Mouse (Mus musculus) left cerebral cortex, adult 8-10 months (tissue): Measurements from ENCODE around the gene Rmi2. TPM values are rescaled to one million over a fixed set of nuclear protein-coding genes. Genes with fewer than 3 reads are reported as not detected.

Experiments
- DNase-seq, 2 experiments: peaks; one replicate each; pipeline ENCODE4 v3.0.0; 2022; ENCODE audit warnings: low spot score in 2 of 2
- total RNA-seq, 4 experiments: library from RNA; stranded (reverse); gene quantifications; 2 replicates each; pipeline ENCODE4 v1.2.4; 2022

The Rmi2 gene
- total RNA-seq, 4 experiments from 2014 or later: 0.14 to 0.57 (median 0.17) TPM

DNA sequence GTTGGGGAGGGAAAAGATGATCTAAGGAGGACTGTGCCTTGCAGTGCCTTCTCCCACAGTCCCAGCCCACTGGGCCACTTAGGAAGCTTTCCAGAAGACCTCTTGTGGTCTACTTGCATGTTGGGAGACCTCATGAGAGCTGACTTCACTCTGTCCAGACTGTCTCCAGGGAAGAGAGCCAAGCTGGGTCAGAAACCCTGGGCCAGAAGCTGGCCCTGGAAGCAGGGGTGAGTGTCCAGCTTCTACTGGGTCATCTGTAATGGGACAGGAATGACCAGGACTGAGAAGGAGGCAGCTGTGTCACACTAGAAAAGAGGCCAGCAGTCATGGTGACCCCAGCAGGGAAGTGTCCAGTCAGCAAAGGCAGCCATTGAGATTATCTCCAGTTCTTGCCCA lies 30.7 kb downstream of the Rmi2 start:
- no peak for DNase-seq

DNA sequence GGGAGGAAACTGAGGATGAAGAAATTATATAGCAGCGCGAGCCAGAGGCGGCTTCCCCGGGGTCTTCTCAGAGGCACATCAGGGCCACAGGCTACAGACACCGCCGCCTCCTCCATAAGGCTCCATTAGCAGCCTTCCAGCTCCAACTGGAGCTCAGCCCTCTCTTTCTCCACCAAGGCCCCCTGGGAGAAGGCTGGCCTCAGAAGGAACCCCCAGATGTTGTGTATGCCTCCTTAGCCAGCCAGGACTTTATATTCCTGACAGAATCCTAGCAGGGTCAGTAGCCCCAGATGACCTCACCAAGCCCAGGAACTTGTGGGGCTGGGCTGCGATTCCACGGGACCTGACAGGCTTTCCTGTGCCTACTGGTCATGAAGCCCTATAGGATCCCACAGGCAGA lies 32.0 kb downstream of the Rmi2 start:
- DNase-seq: no peak

DNA sequence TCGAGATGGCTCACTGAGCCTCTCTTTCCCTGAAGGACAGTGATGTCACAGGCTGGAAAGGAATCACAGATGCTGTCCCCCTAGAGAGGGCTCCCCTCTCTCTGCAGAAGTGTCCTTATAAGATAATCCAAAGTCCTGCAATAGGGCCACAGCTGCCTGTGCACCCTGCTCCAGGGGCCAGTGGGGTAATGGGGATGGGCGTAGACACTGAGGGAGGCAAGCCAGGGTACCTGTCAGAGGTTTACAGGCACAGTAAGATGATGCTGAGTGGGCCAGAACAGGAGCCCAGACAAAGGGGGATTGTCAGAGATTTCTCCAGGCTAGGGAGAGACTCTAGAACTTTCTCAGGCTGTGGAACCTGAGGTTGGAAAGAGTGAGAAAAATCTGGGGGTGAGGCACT lies 32.6 kb downstream of the Rmi2 start:
- no peak for DNase-seq

DNA sequence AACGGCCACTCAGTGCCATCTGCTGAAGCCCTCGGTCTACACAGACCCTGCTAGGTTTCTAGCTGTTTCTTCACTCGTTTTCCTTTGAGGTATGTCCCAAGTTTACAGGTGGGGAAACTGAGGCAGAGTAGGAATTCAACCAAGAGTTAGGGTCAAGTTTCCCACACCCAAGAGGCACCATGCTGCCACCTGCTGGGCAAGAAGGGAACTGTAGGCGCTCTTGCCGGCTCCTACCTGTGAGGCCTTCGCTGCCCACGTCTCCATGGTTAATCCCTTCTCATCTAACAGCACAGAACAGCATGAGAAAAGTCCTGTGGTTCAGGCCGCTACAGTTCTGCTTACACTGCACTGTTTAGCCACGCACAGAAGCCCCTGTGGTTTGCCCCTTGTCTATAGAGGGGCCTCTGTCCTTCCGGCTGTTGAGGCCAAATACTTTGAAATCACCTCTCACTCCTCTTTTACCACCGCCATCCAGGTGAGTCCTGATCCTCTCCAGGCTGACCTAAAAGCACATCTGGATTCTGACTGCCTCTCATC lies 33.1 kb downstream of the Rmi2 start:
- peak in 1 of 2 experiments; percentile 69 for DNase-seq

DNA sequence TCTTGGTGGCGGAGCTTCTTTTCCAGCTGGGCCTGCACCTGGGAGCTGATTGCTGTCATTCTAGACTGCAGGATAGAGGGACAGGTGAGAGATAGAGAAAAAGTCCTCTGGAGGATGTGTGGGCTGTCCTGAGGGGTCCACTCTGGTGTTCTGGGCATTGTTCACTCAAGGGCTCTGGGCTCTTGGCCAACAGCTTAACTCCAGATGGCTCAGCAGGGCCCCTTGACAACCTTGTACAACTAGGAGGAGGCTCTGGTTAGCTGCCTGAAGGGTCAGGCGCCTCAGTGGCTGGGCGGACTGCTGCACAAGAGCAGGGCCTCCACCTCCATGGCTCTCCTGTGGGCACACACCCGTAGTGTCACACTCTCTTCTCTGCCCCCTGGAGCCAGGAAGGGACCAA lies 36.1 kb downstream of the Rmi2 start:
- no peak for DNase-seq

DNA sequence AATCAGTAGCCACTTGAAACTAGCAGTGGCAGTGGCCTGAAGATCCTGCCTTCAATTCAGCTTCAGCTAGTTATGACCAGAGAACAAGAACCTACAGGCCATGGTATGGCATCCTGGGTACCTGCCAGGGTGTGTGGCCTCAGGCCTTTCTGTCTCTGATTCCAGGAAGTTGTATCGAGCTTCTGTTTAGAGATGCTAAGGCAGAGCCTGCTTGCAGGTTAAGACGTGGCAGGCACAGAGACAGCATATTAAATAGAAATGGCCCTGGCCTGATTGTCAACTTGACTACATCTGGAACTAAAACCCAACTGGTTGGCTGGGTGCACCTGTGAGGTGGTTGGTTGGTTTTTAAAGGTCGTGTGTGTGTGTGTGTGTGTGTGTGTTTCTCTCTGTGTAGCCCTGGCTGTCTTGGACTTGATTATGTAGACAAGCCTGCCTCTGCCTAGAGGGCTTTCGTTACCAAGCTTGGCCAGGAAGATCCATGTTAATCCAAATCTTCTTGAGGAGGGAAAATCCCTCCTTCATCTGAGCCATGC lies 38.0 kb downstream of the Rmi2 start:
- no peak for DNase-seq

DNA sequence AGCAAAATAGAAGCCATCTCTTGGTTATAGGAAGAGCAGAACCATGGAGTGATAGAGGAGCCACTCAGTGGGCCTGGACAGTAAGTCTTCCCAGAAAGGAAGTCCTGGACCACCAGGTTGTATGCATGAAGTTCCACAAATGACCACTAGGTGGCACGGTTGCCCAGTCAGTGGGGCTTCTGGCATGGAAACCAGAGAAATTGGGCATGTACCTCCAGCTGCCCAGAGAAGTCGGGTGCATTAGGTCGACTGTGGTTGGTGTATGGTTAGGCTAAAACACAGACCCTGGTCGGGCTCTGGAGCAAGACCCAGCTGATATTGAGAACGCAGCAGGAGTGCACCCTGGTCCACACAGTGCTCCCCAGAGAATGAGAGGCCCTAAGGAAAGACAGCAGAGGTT lies 38.8 kb downstream of the Rmi2 start:
- DNase-seq: peak; percentile 17 to 89

DNA sequence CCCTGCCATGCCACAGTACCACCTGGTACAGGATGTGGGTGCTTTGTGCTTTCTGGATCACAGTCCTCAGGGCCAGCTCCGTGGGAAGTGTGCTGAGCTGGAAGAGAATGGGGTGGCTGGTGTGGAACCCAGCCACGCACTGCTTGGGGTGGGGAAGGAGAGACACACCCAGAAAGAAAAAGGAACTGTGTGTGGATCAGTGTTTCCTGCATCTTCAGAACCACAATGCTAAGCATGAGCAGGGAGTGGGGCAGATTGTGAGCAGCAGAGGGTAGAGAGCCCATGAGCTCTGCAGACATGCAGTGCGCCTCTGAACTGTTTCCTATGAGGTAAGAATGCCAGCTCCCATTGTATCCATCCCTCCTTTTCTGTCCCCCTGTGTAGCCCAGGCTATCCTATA lies 43.4 kb downstream of the Rmi2 start:
- no peak for DNase-seq

DNA sequence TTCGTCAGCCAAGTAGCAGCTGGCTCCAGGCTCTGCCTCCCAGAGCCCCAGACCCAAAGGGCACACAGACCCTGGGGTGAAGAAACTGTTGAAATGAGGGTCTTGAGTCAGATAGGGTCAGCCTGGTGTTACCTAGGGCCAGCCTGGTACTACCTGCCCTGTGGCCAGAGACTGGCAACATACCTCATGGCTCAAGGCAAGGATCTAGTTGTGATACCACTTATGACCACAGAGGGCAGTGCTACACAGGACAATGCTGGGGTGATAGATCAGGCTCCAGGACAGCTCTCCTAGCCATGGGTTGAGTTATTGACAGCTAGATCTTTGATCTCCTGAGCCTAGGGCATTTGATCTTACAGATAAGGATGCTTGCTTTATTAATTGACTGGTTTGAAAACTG lies 44.6 kb downstream of the Rmi2 start:
- peak in 1 of 2 experiments; percentile 23 for DNase-seq

DNA sequence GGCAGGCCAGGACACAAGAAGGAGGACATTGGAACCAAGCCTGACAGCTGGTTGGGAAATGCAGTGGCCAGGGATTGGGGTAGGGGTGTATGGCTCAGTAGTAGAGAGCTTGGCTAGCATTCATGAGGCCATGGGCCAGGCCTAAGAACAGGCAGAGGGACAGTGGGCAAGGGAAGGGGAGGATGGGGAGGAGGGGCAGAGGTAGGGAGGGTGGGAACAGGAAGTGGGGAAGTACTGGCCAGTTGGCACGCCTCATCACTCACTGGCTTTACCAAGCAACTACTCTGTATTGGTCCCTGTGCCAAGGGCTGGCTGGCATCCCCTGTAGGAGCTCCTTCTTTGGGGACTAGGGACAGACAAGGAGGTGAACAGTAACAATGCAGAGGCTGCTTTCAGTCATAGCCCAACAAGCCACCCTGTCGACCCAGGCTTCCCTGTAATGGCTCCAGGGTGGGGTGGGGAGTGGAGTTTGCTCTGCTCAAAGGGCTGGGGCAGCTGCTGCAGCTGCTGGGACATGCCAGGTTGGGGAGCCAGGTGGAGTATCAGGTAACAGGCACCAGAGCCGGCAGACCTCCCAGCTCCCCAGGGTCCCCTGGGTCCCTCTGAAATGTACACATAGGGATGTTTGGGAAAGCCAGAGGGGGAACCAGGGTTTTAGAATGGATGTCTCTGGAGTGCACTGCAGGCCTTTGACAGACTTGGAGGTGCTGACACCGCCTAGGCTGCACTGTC lies 46.5 kb downstream of the Rmi2 start:
- no peak for DNase-seq

DNA sequence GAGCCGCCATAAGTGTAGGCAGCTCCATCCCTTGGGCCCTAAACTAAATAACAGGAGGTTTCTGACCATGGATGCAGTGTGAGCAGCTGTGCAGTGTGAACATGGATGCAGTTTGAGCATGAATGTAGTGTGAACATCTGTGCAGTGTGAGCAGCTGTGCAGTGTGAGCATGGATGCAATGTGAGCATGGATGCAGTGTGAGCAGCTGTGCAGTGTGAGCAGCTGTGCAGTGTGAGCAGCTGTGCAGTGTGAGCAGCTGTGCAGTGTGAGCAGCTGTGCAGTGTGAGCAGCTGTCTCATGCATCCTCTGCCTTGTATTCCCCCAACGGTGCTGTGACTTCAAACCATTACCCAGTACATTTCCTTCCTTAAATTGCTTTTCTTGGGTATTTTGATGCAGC lies 52.6 kb downstream of the Rmi2 start:
- DNase-seq: no peak

DNA sequence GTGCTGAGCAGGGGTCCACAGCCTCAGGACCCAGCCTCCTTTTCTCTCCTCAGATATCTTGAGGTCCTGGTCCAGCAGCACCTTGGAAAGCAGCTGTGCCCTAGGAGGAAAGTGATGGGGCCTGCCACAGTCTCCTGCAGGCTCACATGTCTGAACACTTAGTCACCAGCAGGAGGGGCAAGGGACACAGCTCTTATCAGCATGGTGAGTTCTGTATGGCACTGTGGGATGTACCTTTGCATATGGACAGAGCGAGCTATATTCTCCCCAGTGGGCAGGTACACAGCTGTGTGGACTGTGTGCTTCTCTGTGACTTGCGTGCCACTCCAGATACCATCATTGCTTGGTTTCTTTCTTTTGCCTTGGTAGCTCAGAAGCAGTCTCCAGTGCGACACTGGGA lies 55.5 kb downstream of the Rmi2 start:
- no peak for DNase-seq

DNA sequence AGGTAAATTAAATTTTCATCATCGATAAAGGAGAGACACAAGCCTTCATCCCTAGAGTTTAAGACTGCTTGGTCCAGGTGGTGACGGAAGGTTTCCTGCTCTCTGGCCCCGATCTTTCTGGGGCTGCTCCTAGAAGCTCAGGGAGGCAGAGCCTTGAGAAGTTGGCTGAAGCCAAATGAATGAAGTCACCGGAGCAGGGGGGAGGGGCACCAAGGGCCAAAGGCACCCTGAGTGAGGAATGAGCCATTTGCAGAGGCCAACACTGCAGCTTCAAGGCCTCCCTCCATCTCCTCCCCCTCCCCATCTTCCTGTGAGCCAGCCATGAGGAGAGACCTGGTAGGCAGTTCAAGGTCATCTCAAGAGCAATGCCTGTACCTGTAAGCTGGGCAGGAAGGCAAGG lies 58.3 kb downstream of the Rmi2 start:
- no peak for DNase-seq

DNA sequence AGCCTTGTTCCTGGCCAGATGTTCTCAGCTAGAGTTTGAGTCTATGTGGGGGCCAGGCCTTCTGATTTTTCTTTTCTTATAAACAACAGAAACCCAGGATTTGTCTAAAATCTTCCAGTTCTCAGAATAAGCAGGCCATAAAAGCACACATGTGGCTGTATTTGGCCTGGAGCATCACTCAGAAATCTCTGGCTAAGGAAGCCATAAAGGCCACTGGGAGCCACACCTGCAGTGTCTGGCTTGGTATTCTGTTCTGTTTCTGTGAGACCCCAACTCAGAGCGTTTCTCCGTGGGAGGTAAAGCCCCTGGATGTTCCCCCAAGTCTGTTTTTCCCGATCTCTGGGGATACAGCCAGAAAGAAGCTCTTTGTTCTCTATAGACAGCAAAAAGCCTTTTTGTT lies 61.0 kb downstream of the Rmi2 start:
- DNase-seq: no peak

DNA sequence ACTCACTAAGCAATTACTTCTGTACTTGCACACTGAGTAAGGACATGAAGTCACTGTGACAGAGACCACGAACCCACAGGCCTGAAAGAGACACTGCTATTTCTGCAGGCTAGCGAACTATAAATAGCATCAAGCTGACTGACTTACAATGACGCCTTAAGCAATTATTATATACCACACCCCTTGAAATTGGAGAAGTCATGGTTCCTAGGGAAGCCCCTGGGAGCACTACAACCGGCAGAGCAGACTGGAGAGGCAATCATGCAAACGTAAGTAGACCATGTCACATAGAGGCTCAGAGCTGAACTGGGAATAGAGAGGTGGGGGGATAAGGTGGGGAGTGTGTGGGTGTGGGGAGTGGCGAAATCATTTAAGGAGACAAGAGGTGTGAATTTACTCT lies 62.5 kb downstream of the Rmi2 start:
- no peak for DNase-seq

DNA sequence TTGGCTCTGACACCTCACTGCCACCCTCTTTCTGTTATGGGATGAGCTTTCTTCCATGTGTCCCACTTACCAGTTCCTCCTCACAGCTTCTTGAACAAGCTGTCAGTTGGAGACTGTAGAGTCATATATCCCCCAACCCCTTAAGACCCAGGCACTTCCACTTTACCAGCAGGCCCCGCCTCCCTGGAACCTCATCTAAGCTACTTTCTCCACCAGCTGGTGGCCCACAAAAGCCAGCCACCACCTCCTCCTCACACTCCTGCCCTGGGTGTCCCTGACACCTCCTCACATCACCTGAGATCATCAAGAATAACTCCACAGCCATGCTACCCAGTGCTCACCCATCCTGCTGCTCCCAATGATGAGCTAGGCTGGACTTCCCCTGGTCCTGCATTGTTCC lies 65.9 kb downstream of the Rmi2 start:
- DNase-seq: no peak

DNA sequence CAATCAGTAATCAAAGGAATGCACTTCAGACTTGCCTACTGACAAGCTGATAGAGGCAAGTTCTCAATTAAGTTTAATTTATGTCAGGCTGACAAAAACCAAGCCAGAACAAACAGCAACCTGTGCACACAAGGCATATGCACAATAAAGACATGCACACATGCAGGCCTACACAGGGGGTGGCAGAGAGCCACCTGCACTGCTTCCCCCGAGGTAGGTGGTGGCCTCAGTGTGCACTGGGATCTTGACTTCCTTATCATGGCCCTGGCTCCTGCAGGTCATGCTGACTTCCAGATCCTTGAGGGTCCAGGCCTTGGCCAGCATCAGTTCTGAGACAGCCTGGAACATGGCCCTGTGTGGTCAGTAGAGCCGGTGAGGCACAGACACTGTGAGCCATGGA lies 67.1 kb downstream of the Rmi2 start:
- DNase-seq: no peak

DNA sequence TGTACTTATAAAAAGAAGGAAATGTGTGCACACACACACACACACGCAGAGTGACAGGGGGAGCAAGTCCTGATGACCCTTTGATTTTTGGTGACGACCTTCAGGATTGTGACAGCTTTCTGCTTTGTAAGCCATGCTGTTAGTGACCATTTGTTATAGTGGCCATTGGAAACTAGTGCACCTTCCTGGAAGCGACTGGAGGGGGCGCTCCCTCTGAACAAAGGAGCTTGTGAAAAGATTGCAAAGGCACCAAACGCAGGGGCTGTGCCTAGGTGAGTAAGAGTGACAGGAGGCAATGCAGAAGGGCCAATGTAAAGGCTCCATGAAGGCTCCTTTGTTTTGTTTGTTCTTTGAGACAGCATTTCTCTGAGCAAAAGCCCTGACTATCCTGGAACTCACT lies 68.0 kb downstream of the Rmi2 start:
- DNase-seq: no peak

DNA sequence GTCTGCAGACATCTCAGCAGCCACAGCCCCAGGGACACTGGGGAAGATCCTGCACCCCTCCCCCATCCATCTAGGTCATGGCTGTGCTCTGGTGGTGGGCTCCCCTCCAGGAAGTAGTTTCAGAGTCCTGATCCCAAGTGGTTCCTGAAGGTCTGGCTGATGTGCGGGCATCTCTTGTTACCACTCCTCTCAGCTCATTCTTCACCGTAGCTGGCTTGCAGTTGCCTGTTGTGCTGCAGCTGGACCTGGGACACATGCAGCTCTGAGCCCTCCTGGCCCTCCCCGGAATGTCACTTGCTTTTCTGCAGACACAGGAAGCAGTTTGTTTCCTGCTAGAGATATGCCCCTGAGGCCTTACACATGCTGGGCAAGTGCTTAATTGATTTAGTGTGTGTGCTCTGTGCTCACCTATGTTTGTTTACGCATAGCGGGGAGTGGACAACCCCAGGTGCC lies 70.8 kb downstream of the Rmi2 start:
- DNase-seq: no peak

DNA sequence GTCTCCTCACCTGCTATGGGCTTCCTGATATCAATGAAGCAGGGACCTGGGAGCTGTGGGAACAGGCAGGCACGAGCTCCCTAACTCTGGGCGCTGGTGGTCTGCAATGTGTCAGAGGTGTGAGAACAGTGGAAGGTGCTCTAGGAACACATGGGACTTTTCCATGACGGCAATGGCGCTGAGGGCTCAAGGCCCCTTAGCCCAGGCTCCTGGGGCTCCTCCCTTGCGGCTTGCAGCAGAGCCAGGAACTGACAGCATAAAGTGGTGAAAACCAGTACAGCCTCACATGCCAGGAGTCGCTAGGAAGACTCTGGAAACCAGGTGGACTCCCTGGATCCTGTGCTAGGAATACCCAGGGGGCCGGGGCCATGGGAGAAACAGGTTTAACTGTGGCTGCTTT lies 75.7 kb downstream of the Rmi2 start:
- DNase-seq: no peak

DNA sequence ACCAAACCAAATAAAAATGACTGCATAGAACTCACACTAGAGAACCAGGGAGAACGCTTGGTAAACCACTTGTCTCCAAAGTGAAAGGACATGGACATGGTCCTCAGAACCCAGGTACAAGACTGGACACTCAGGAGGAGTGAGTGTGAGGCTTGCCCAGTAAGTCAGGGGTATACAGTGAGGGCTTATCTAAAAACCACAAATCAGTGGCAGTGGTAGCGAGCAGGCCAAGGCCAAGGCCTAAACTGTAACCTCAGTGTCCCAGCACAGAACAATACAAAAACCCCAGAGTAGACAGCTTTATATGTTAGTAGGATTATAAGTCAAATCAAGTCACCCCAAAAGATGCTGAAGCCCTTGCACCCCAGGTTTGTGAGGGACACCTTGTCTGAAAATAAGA lies 76.2 kb downstream of the Rmi2 start:
- DNase-seq: no peak

DNA sequence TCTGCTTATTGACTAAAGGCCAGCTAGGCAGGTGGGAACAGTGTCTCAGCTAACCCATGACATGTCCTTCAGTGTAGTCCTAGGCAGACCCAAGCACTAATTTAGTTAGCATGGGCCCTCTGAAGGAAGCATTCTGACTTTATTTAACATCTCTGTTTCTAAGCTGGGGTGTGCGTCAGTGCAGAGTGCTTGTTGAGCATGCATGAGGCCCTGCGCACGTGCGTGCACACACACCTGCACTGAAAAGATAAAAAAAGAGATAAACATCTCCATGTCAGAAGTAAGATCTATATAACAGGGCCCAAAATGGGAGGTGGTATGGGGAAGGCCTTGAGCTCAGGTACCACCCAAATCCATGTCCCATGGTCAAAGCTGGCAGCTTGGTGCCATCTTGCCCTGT lies 80.2 kb downstream of the Rmi2 start:
- no peak for DNase-seq

DNA sequence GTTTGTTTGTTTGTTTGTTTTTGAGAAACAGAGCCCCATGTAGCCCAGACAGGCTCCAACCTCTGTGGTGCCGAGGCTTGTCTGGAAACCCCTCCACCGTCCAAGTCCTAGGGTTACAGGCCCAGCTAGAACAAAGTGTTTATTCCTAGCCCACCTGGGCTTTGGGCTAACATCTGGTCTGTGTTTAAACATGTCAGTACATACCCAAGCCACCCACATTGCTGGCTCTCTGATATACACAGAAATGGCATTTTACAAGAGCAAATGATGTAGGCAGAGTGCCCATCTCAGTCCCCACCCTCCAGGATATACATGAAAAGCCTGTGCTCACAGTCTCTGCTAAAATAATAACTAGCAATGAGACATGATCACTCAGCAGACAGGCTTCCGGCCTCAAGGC lies 81.4 kb downstream of the Rmi2 start:
- no peak for DNase-seq
